Mouse (Mus musculus) lung, embryonic 16.5 days (tissue): ENCODE data around the gene Hnrnph1. TPM values are rescaled to one million over a fixed set of nuclear protein-coding genes. Genes with fewer than 3 reads are reported as not detected.
"Not testable (repeated sequence)": the region's sequence is repeated elsewhere in the genome, so short reads cannot be mapped to it uniquely, and the experiment has no call there.

ENCODE experiments used
- ATAC-seq: fragments of 200-750 bp; cut with Nextera tagmentation; 2 replicates; pipeline ENCODE4 v1.8.0; 2017; ENCODE audit warnings: low read depth, mild to moderate bottlenecking, moderate library complexity
- H3K27ac ChIP-seq: fragments of 300-500 bp; sonication (generic); 2 replicates; pipeline ENCODE4 v1.5.1; 2014; ENCODE audit warnings: mild to moderate bottlenecking, control low read depth, low read length
- H3K27me3 ChIP-seq: fragments of 300-500 bp; sonication (generic); 2 replicates; pipeline ENCODE4 v1.6.1; 2014; ENCODE audit warnings: low read depth, low read length, mixed read lengths; ENCODE audit not compliant: control insufficient read depth, insufficient read depth
- H3K36me3 ChIP-seq: fragments of 300-500 bp; sonication (generic); 2 replicates; pipeline ENCODE4 v1.6.1; 2014; ENCODE audit warnings: low read length; ENCODE audit not compliant: control insufficient read depth, insufficient read depth
- H3K4me1 ChIP-seq: fragments of 300-500 bp; sonication (generic); replicated peaks from 2 replicates; pipeline ENCODE4 v1.6.1; 2014; ENCODE audit warnings: low read length, mixed read lengths; ENCODE audit not compliant: control insufficient read depth, insufficient read depth
- H3K4me2 ChIP-seq: fragments of 300-500 bp; sonication (generic); 2 replicates; pipeline ENCODE4 v1.6.1; 2014; ENCODE audit warnings: low read depth, low read length, control low read depth
- H3K4me3 ChIP-seq: fragments of 300-500 bp; sonication (generic); 2 replicates; pipeline ENCODE4 v1.5.1; 2014; ENCODE audit warnings: mild to moderate bottlenecking, low read length, control low read depth
- H3K9ac ChIP-seq: fragments of 300-500 bp; sonication (generic); 2 replicates; pipeline ENCODE4 v1.6.1; 2014; ENCODE audit warnings: low read length, control low read depth
- H3K9me3 ChIP-seq: fragments of 300-500 bp; sonication (generic); 2 replicates; pipeline ENCODE4 v1.6.1; 2016; ENCODE audit warnings: low read length; ENCODE audit not compliant: control insufficient read depth
- WGBS: fragments of 180-500 bp; shearing (Covaris S2); extraction: QIAGEN DNeasy Blood & Tissue Kit; methylation state at CpG from one replicate; pipeline ENCODE4 v1.1.7; 2014; 5-methylcytosine and 5-hydroxymethylcytosine counted together
- polyA plus RNA-seq: library from polyadenylated mRNA; unstranded; fragments of >200 nt; fragmentation: Nextera tagmentation; extraction: Ambion mirVana; gene quantifications from 2 replicates; pipeline ENCODE4 v1.2.1, GENCODE M21; 2015

Gene Hnrnph1
- polyA plus RNA-seq, 1 experiment from 2014 or later = 483 TPM

- no peak within 1 kb of the TSS for H3K4me2 ChIP-seq
- no peak within 1 kb of the TSS for H3K4me3 ChIP-seq
- no peaks in the 10 kb centered on the region for H3K9me3 ChIP-seq
- no peak within 1 kb of the TSS for H3K27ac ChIP-seq
- no peaks in the 10 kb centered on the region for H3K27me3 ChIP-seq
- no peak for ATAC-seq
- H3K4me1 ChIP-seq = no peaks in the 10 kb centered on the region; the same call in 1 of the 2 replicates
- no peaks in the 10 kb centered on the region for H3K36me3 ChIP-seq
- H3K9ac ChIP-seq = no peak within 1 kb of the TSS
Observed at GRCm38 (mm10) chr11:50354162-50354561, 22.6 kb upstream of the Hnrnph1 start, which contains the start of gene Cby3. Cby3 (plus strand) TSS chr11:50354462.

GRCm38 (mm10) chr11:50354851-50355250 lies 21.9 kb upstream of the Hnrnph1 start:
- no peaks in the 10 kb centered on the region for H3K27me3 ChIP-seq
- H3K4me2 ChIP-seq = no peak overlapping the region
- no peaks in the 10 kb centered on the region for H3K9me3 ChIP-seq
- no peak overlapping the region for H3K27ac ChIP-seq
- 63% methylated on average over 3 of the region's 3 CpGs for WGBS
- no peaks in the 10 kb centered on the region for H3K36me3 ChIP-seq
- no peak overlapping the region for H3K4me3 ChIP-seq
- no peak overlapping the region for H3K9ac ChIP-seq
- no peaks in the 10 kb centered on the region; the same call in 1 of the 2 replicates for H3K4me1 ChIP-seq
- ATAC-seq = no peak

GRCm38 (mm10) chr11:50355395-50355794 lies 21.4 kb upstream of the Hnrnph1 start:
- Histone ChIP-seq H3K4me1 (no peaks in the 10 kb centered on the region; the same call in 1 of the 2 replicates), H3K4me3 (no peak overlapping the region), H3K27ac (no peak overlapping the region), H3K9me3 (no peaks in the 10 kb centered on the region), H3K9ac (no peak overlapping the region), H3K4me2 (no peak overlapping the region), H3K36me3 (no peaks in the 10 kb centered on the region), H3K27me3 (no peaks in the 10 kb centered on the region)
- 42% methylated on average over 1 of the region's 1 CpGs for WGBS
- no peak for ATAC-seq

GRCm38 (mm10) chr11:50358950-50359861 lies 17.6 kb upstream of the Hnrnph1 start:
- Histone ChIP-seq H3K4me3 (peak overlapping the region; percentile 64), H3K36me3 (no peaks in the 10 kb centered on the region), H3K27ac (peak overlapping the region; percentile 45), H3K9me3 (no peaks in the 10 kb centered on the region), H3K4me2 (peak overlapping the region; percentile 92), H3K9ac (peak overlapping the region; percentile 58), H3K4me1 (no peaks in the 10 kb centered on the region; the same call in 1 of the 2 replicates), H3K27me3 (no peaks in the 10 kb centered on the region)
- peak; percentile 75 for ATAC-seq
- 1% methylated on average over 74 of the region's 74 CpGs for WGBS

GRCm38 (mm10) chr11:50361282-50361681 lies 15.5 kb upstream of the Hnrnph1 start:
- not testable (repeated sequence) for H3K9ac ChIP-seq, H3K27ac ChIP-seq, H3K4me2 ChIP-seq, H3K9me3 ChIP-seq, H3K27me3 ChIP-seq, H3K4me1 ChIP-seq, ATAC-seq, H3K36me3 ChIP-seq, H3K4me3 ChIP-seq
- WGBS = 70% methylated on average over 1 of the region's 1 CpGs

GRCm38 (mm10) chr11:50364548-50364947 lies 12.2 kb upstream of the Hnrnph1 start:
- H3K27ac ChIP-seq = no peak overlapping the region
- H3K9me3 ChIP-seq = no peaks in the 10 kb centered on the region
- H3K9ac ChIP-seq = no peak overlapping the region
- ATAC-seq = no peak
- no peak overlapping the region for H3K4me3 ChIP-seq
- no peaks in the 10 kb centered on the region for H3K27me3 ChIP-seq
- 4% methylated on average over 4 of the region's 4 CpGs for WGBS
- H3K4me1 ChIP-seq = no peaks in the 10 kb centered on the region
- no peak overlapping the region for H3K4me2 ChIP-seq
- H3K36me3 ChIP-seq = no peaks in the 10 kb centered on the region

- H3K36me3 ChIP-seq = no peaks in the 10 kb centered on the region
- H3K27ac ChIP-seq = no peak overlapping the region
- H3K9me3 ChIP-seq = no peaks in the 10 kb centered on the region
- no peaks in the 10 kb centered on the region for H3K27me3 ChIP-seq
- ATAC-seq = no peak
- no peak overlapping the region for H3K4me3 ChIP-seq
- H3K9ac ChIP-seq = no peak overlapping the region
- no peaks in the 10 kb centered on the region for H3K4me1 ChIP-seq
- no peak overlapping the region for H3K4me2 ChIP-seq
Observed at GRCm38 (mm10) chr11:50365322-50365721, 11.5 kb upstream of the Hnrnph1 start.

GRCm38 (mm10) chr11:50367531-50367930 lies 9.3 kb upstream of the Hnrnph1 start:
- WGBS = 87% methylated on average over 9 of the region's 9 CpGs
- no peak overlapping the region for H3K4me3 ChIP-seq

GRCm38 (mm10) chr11:50369360-50369911 lies 7.4 kb upstream of the Hnrnph1 start:
- no peak overlapping the region for H3K4me2 ChIP-seq
- no peaks in the 10 kb centered on the region for H3K36me3 ChIP-seq
- ATAC-seq = no peak
- no peak overlapping the region for H3K4me3 ChIP-seq
- no peaks in the 10 kb centered on the region for H3K27me3 ChIP-seq
- H3K27ac ChIP-seq = no peak overlapping the region
- peaks cover 3% of the 10 kb centered on the region; the same call in 1 of the 2 replicates for H3K4me1 ChIP-seq
- 77% methylated on average over 5 of the region's 5 CpGs for WGBS
- no peak overlapping the region for H3K9ac ChIP-seq
- no peaks in the 10 kb centered on the region for H3K9me3 ChIP-seq

More at GRCm38 (mm10) chr11:50367531-50367930, 9.3 kb upstream of the Hnrnph1 start:
- Histone ChIP-seq H3K4me2 (no peak overlapping the region), H3K36me3 (no peaks in the 10 kb centered on the region), H3K27me3 (no peaks in the 10 kb centered on the region), H3K4me1 (peaks cover 3% of the 10 kb centered on the region; the same call in 1 of the 2 replicates), H3K9me3 (no peaks in the 10 kb centered on the region), H3K9ac (no peak overlapping the region), H3K27ac (no peak overlapping the region)
- no peak for ATAC-seq
